Mouse (Mus musculus): Measurements from ENCODE around the gene Sbno1. TPM values are rescaled to one million over a fixed set of nuclear protein-coding genes. Genes with fewer than 3 reads are reported as not detected.

Gene Sbno1
- polyA plus RNA-seq (2014; fragmentation: Illumina TruSeq; extraction: RNeasy Lipid Tissue Mini Kit (QIAGEN cat#74804); ENCODE audit: low read depth, low replicate concordance): 106 TPM

GRCm38 (mm10) chr5:124425412-124426259 lies at the start of gene Sbno1:
Gene Sbno1 (minus strand): TSS chr5:124426001.

GRCm38 (mm10) chr5:124439447-124440093 lies 13.8 kb upstream of the Sbno1 start, which contains the start of gene Kmt5a:
Gene Kmt5a (plus strand): TSS chr5:124439930.

GRCm38 (mm10) chr5:124362982-124363381 lies 62.8 kb downstream of the Sbno1 start, which contains the start of gene Cdk2ap1:
Gene Cdk2ap1 (minus strand): TSS chr5:124363082.

DNA sequence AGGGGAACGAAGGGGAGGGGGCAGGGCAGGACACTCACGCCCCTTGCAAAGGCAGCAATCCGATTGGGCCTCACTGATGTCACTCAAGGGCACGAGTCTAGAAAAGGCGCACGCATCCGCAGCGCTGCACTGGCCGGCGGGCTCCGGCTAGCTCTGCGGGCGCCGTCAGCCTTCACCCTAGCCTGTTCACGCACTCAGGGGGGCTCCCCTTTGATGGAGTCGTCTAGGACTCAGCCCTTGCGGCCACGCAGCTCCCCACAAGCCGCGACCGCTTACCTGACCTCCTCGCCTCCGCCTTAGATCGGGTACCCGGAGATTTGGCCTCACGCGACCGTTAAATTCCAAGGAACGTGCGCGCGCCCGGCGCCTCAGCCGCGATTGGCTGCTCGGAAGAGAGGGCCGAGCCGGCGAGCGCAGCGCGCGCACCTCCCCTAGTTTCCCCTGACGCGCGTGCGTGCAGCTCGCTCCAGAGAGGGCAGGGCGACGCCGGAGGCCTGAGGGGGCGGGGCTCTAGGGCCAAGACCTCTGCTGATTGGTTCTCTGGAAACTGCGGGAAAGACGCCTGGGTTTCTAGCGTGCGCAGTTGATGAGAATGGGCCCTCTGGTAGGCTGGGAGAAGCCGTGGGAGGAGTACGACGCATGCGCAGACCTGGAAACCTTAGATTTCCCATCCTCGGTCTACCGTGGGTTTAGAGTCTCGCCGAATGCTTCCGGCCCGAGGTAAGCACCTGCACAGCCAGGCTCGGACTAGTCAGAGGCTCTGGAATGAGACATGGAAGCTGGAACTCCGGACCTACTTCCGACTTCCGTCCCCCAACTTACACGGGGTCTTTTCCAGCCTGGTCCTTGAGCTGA lies 98.1 kb downstream of the Sbno1 start, which contains the start of the genes Mphosph9 and 2810006K23Rik:
Mphosph9 (minus strand) TSS at position 463 of the 855 bp plus-strand sequence.
2810006K23Rik (plus strand) TSS at position 580 of the 855 bp plus-strand sequence.

Other genes with a start within 250 kb of the Sbno1 start
- 8.6 TPM for gene Pitpnm2, start 176.2 kb downstream of the Sbno1 start, polyA plus RNA-seq (2014; fragmentation: Illumina TruSeq; extraction: RNeasy Lipid Tissue Mini Kit (QIAGEN cat#74804); ENCODE audit: low read depth, low replicate concordance)
- gene Mphosph9, start 98.0 kb downstream of the Sbno1 start, polyA plus RNA-seq (2014; fragmentation: Illumina TruSeq; extraction: RNeasy Lipid Tissue Mini Kit (QIAGEN cat#74804); ENCODE audit: low read depth, low replicate concordance): 11.8 TPM
- gene 2810006K23Rik, start 97.9 kb downstream of the Sbno1 start, polyA plus RNA-seq (2014; fragmentation: Illumina TruSeq; extraction: RNeasy Lipid Tissue Mini Kit (QIAGEN cat#74804); ENCODE audit: low read depth, low replicate concordance): 34.5 TPM
- 227 TPM for gene Cdk2ap1, start 62.9 kb downstream of the Sbno1 start, polyA plus RNA-seq (2014; fragmentation: Illumina TruSeq; extraction: RNeasy Lipid Tissue Mini Kit (QIAGEN cat#74804); ENCODE audit: low read depth, low replicate concordance)
- 144 TPM for gene Kmt5a, start 13.9 kb upstream of the Sbno1 start, polyA plus RNA-seq (2014; fragmentation: Illumina TruSeq; extraction: RNeasy Lipid Tissue Mini Kit (QIAGEN cat#74804); ENCODE audit: low read depth, low replicate concordance)
- 2.6 TPM for gene Rilpl2, start 52.4 kb upstream of the Sbno1 start, polyA plus RNA-seq (2014; fragmentation: Illumina TruSeq; extraction: RNeasy Lipid Tissue Mini Kit (QIAGEN cat#74804); ENCODE audit: low read depth, low replicate concordance)
- gene Snrnp35, start 57.1 kb upstream of the Sbno1 start, polyA plus RNA-seq (2014; fragmentation: Illumina TruSeq; extraction: RNeasy Lipid Tissue Mini Kit (QIAGEN cat#74804); ENCODE audit: low read depth, low replicate concordance): 0.58 TPM
- 6.8 TPM for gene Rilpl1, start 105.4 kb upstream of the Sbno1 start, polyA plus RNA-seq (2014; fragmentation: Illumina TruSeq; extraction: RNeasy Lipid Tissue Mini Kit (QIAGEN cat#74804); ENCODE audit: low read depth, low replicate concordance)
- gene Tmed2, start 114.7 kb upstream of the Sbno1 start, polyA plus RNA-seq (2014; fragmentation: Illumina TruSeq; extraction: RNeasy Lipid Tissue Mini Kit (QIAGEN cat#74804); ENCODE audit: low read depth, low replicate concordance): 1,447 TPM
- 11.3 TPM for gene Ddx55, start 126.9 kb upstream of the Sbno1 start, polyA plus RNA-seq (2014; fragmentation: Illumina TruSeq; extraction: RNeasy Lipid Tissue Mini Kit (QIAGEN cat#74804); ENCODE audit: low read depth, low replicate concordance)
- gene Eif2b1, start 153.1 kb upstream of the Sbno1 start, polyA plus RNA-seq (2014; fragmentation: Illumina TruSeq; extraction: RNeasy Lipid Tissue Mini Kit (QIAGEN cat#74804); ENCODE audit: low read depth, low replicate concordance): 46.1 TPM
- 6.8 TPM for gene Gtf2h3, start 153.1 kb upstream of the Sbno1 start, polyA plus RNA-seq (2014; fragmentation: Illumina TruSeq; extraction: RNeasy Lipid Tissue Mini Kit (QIAGEN cat#74804); ENCODE audit: low read depth, low replicate concordance)
- gene Atp6v0a2, start 202.6 kb upstream of the Sbno1 start, polyA plus RNA-seq (2014; fragmentation: Illumina TruSeq; extraction: RNeasy Lipid Tissue Mini Kit (QIAGEN cat#74804); ENCODE audit: low read depth, low replicate concordance): 54.8 TPM

Data from adrenal gland, adult 10 weeks (tissue).